In genomic region chr15:29051166-29051565, GRCm38 (mm10) we compare ENCODE assay signal across 27 mouse cellular contexts.
"Had no signal": no experiment of that assay in that cellular context is flagged by ENCODE, and none has a peak within 500 bp of the region (broad histone marks: within the 10 kb centered on the region; RNA-seq: fewer than 3 reads in every experiment).

No protein-coding gene starts in this region.

- H3K4me1 ChIP-seq: heart, embryonic 10.5 days; heart, embryonic 12.5 days; hindbrain, embryonic 10.5 days; hindbrain, embryonic 12.5 days; intestine, embryonic 15.5 days; kidney, embryonic 15.5 days; limb, embryonic 10.5 days; limb, embryonic 12.5 days; liver, embryonic 13.5 days; liver, embryonic 15.5 days had no signal

- H3K27ac ChIP-seq: gastrocnemius, adult 2 months; heart, embryonic 10.5 days; hindbrain, embryonic 10.5 days; hindbrain, embryonic 12.5 days; hindbrain, embryonic 14.5 days; intestine, embryonic 15.5 days; kidney, embryonic 15.5 days; kidney, postnatal 0 days; limb, embryonic 10.5 days; limb, embryonic 12.5 days; liver, embryonic 13.5 days; liver, embryonic 15.5 days had no signal

- ATAC-seq: inflammation-experienced regulatory T-cells, adult 6 months; intestine, embryonic 15.5 days; intestine, postnatal 0 days; liver, postnatal 0 days had no signal

- H3K36me3 ChIP-seq: heart, embryonic 10.5 days; heart, embryonic 12.5 days; hindbrain, embryonic 10.5 days; hindbrain, embryonic 12.5 days; intestine, embryonic 15.5 days; kidney, embryonic 15.5 days; limb, embryonic 10.5 days; limb, embryonic 12.5 days; liver, embryonic 13.5 days; liver, embryonic 15.5 days had no signal

- H3K9ac ChIP-seq: heart, embryonic 12.5 days; hindbrain, embryonic 12.5 days; hindbrain, embryonic 14.5 days; intestine, embryonic 15.5 days; kidney, embryonic 15.5 days; limb, embryonic 12.5 days; liver, embryonic 13.5 days; liver, embryonic 15.5 days; liver, postnatal 0 days had no signal

- H3K4me3 ChIP-seq: gastrocnemius, adult 2 months; heart, embryonic 10.5 days; heart, embryonic 12.5 days; hindbrain, embryonic 10.5 days; hindbrain, embryonic 12.5 days; intestine, embryonic 15.5 days; kidney, embryonic 15.5 days; limb, embryonic 10.5 days; limb, embryonic 12.5 days; liver, embryonic 13.5 days; liver, embryonic 15.5 days had no signal

- DNase-seq: gastrocnemius, adult 2 months; gastrocnemius, postnatal 10 days; gastrocnemius, postnatal 25 days; heart, adult 18-20 months; heart, postnatal 10 days; heart, postnatal 36 days; kidney, adult 18-20 months; kidney, adult 9 months; kidney, postnatal 14 days; kidney, postnatal 36 days; layer of hippocampus, postnatal 36 days; liver; liver, embryonic 13.5 days; liver, postnatal 0 days had no signal

- H3K27me3 ChIP-seq: heart, embryonic 12.5 days; hindbrain, embryonic 12.5 days; intestine, embryonic 15.5 days; kidney, embryonic 15.5 days; limb, embryonic 12.5 days; liver, embryonic 13.5 days; liver, embryonic 15.5 days had no signal

- H3K9me3 ChIP-seq: heart, embryonic 10.5 days; heart, embryonic 12.5 days; hindbrain, embryonic 10.5 days; hindbrain, embryonic 12.5 days; intestine, embryonic 15.5 days; kidney, embryonic 15.5 days; limb, embryonic 10.5 days; limb, embryonic 12.5 days; liver, embryonic 13.5 days; liver, embryonic 15.5 days had no signal
